In genomic region chr9:20743946-20744738, GRCm38 (mm10) we compare ENCODE assay signal across 9 mouse cellular contexts. TPM values are rescaled to one million over a fixed set of nuclear protein-coding genes. Genes with fewer than 3 reads are reported as not detected.
DNase-seq lines count a peak whose midpoint lies in the region; ATAC-seq and TF ChIP-seq lines count a peak whose summit lies in the region.
"Had no signal": no experiment of that assay in that cellular context is flagged by ENCODE, and none has a peak within 500 bp of the region (broad histone marks: within the 10 kb centered on the region; RNA-seq: fewer than 3 reads in every experiment).

No protein-coding gene starts in this region.

- DNase-seq in cerebellum, postnatal 25 days = peak; percentile 23 to 36
- DNase-seq in cerebellum, adult 9-10 months = no peak
- no peak for DNase-seq in lung, adult 2 months
- DNase-seq in lung, adult 18-20 months = no peak
- peak; percentile 22 for DNase-seq in lung, postnatal 10 days

- H3K27me3 ChIP-seq in testis, adult 2 months (ENCODE audit: control insufficient read depth, insufficient read depth, low read length) = no peaks in the 10 kb centered on the region

- 0 out of 2 replicates have a peak, but pooled peaks have one; percentile 27 for ATAC-seq in erythroblast, adult 5-6 weeks (replicated peaks; ENCODE audit: low FRiP score, poor library complexity, severe bottlenecking)
- ATAC-seq in erythroid progenitor cell, adult 5-6 weeks (replicated peaks; ENCODE audit: low FRiP score, poor library complexity, severe bottlenecking) = no peak

- TF ChIP-seq POLR2A in lung, adult 2 months (IDR thresholded peaks at IDR 0.05; ENCODE audit: borderline replicate concordance, extremely low read depth, low read depth, low read length) = no peak
- TF ChIP-seq POLR2A in testis, adult 2 months (IDR thresholded peaks at IDR 0.05; ENCODE audit: control insufficient read depth, low read depth, low read length) = no peak

- no peak overlapping the region for H3K27ac ChIP-seq in testis, adult 2 months (ENCODE audit: control insufficient read depth, insufficient read depth, low read depth, low read length)
- H3K27ac ChIP-seq: macrophage had no signal

- WGBS in lung, adult 2 months = 15% methylated on average over 22 of the region's 22 CpGs

- H3K4me1 ChIP-seq in lung, adult 2 months (ENCODE audit: control insufficient read depth, insufficient read depth, low read length) = no peaks in the 10 kb centered on the region
- peaks cover 18% of the 10 kb centered on the region for H3K4me1 ChIP-seq in testis, adult 2 months (ENCODE audit: control insufficient read depth, insufficient read depth, low read length)

- H3K36me3 ChIP-seq in testis, adult 2 months (ENCODE audit: control insufficient read depth, insufficient read depth, low read length) = no peaks in the 10 kb centered on the region

- no peak overlapping the region for H3K4me3 ChIP-seq in lung, adult 2 months (replicated peaks; ENCODE audit: extremely low read depth, low read depth, low read length)
- peak overlapping the region; percentile 23; the same call in 1 of the 2 replicates for H3K4me3 ChIP-seq in testis, adult 2 months (ENCODE audit: control insufficient read depth, low read depth, low read length)

- TF ChIP-seq CTCF in lung, adult 2 months (IDR thresholded peaks at IDR 0.05; ENCODE audit: insufficient read depth, low read length) = peak; percentile 51
- TF ChIP-seq CTCF in testis, adult 2 months (IDR thresholded peaks at IDR 0.05; ENCODE audit: control insufficient read depth, insufficient read depth, insufficient replicate concordance, low read depth, low read length) = peak; percentile 94

RNA-seq across cellular contexts. Expression of gene Olfm2, which starts 2.0 kb away (rescaled TPM):
- polyA plus RNA-seq in lung, adult 2 months (2012; rRNA removed) = 14.2 and 15.2 TPM in 2 replicates
- total RNA-seq in erythroblast, adult 5-6 weeks (2015; ENCODE audit: low replicate concordance) = not detected in 2 replicates
- not detected in 2 replicates for total RNA-seq in erythroblast, adult 5-6 weeks (2017; ENCODE audit: low replicate concordance)
- polyA plus RNA-seq in testis, adult 2 months (2012; rRNA removed) = 3.2 and 3.4 TPM in 2 replicates
- total RNA-seq in erythroid progenitor cell, adult 5-6 weeks (2015; ENCODE audit: low replicate concordance) = not detected in 2 replicates
- not detected in 2 replicates for total RNA-seq in erythroid progenitor cell, adult 5-6 weeks (2017; ENCODE audit: low replicate concordance)
- polyA plus RNA-seq: macrophage had no signal

Comparison
In these comparisons a context has a peak if more than half of its experiments do, and no peak if none do; other contexts are left out.
1. DNase-seq: peak in cerebellum, postnatal 25 days (2 of 2) and lung, postnatal 10 days (single experiment); none in cerebellum, adult 9-10 months (single experiment), lung, adult 2 months (single experiment) and lung, adult 18-20 months (0 of 2).